Mouse (Mus musculus) heart, postnatal 10 days (tissue): ENCODE results near the gene Fcrl5. TPM values are rescaled to one million over a fixed set of nuclear protein-coding genes. Genes with fewer than 3 reads are reported as not detected.
"Not testable (repeated sequence)": the region's sequence is repeated elsewhere in the genome, so short reads cannot be mapped to it uniquely, and the experiment has no call there.

ENCODE experiments used
- DNase-seq, 2 experiments: peaks; one replicate each; pipeline ENCODE4 v3.0.0; 2021
- intact Hi-C: fragments of 180-260 bp; cut with DNase I; formaldehyde crosslinking; loops from one replicate; pipeline ENCODE4 v1.15.1; 2025
- total RNA-seq, 2 experiments: library from RNA; stranded (reverse); gene quantifications; 2 replicates each; pipeline ENCODE4 v1.2.3; 2021

Gene Fcrl5
- total RNA-seq: not detected

GRCm38 (mm10) chr3:87435479-87435878 is at the start of gene Fcrl5:
Gene Fcrl5 (plus strand): TSS chr3:87435773.
- intact Hi-C loops: no loop called here
- no peak for DNase-seq

- DNase-seq: peak; percentile 49 to 57
- intact Hi-C loops: no loop called here
Observed at GRCm38 (mm10) chr3:87390935-87391334, 44.6 kb upstream of the Fcrl5 start.

GRCm38 (mm10) chr3:87398809-87399208 is 36.8 kb upstream of the Fcrl5 start:
- intact Hi-C loops: no loop called here
- DNase-seq: no peak

GRCm38 (mm10) chr3:87399906-87400305 is 35.7 kb upstream of the Fcrl5 start:
- intact Hi-C loops: no loop called here
- no peak for DNase-seq

- intact Hi-C loops: no loop called here
- no peak for DNase-seq
Observed at GRCm38 (mm10) chr3:87401321-87401720, 34.3 kb upstream of the Fcrl5 start.

GRCm38 (mm10) chr3:87408171-87408570 is 27.4 kb upstream of the Fcrl5 start:
- intact Hi-C loops: loop anchor here (5.0 kb wide), 1 partner anchor 166 kb away; no protein-coding TSS in a partner anchor
- DNase-seq: peak; percentile 13 to 19

GRCm38 (mm10) chr3:87409196-87409935 is 26.2 kb upstream of the Fcrl5 start:
- DNase-seq: peak in 1 of 2 experiments; percentile 9
- intact Hi-C loops: loop anchor here (1.0 to 5.0 kb wide), 2 partner anchors 153 to 167 kb away; no protein-coding TSS in a partner anchor

- intact Hi-C loops: loop anchor here (1.0 kb wide), 1 partner anchor 89 kb away; no protein-coding TSS in a partner anchor
Observed at GRCm38 (mm10) chr3:87410605-87411004, 25.0 kb upstream of the Fcrl5 start.

GRCm38 (mm10) chr3:87411150-87411549 is 24.4 kb upstream of the Fcrl5 start:
- peak; percentile 29 to 49 for DNase-seq
- intact Hi-C loops: loop anchor here (1.0 kb wide), 1 partner anchor 88 kb away; no protein-coding TSS in a partner anchor

More at GRCm38 (mm10) chr3:87410605-87411004, 25.0 kb upstream of the Fcrl5 start:
- no peak for DNase-seq

GRCm38 (mm10) chr3:87420645-87421044 is 14.9 kb upstream of the Fcrl5 start:
- intact Hi-C loops: no loop called here
- no peak for DNase-seq

- DNase-seq: no peak
Observed at GRCm38 (mm10) chr3:87422386-87422910, 13.1 kb upstream of the Fcrl5 start.

GRCm38 (mm10) chr3:87440586-87440985 is 5.0 kb downstream of the Fcrl5 start:
- DNase-seq: no peak
- intact Hi-C loops: no loop called here

More at GRCm38 (mm10) chr3:87422386-87422910, 13.1 kb upstream of the Fcrl5 start:
- intact Hi-C loops: no loop called here

GRCm38 (mm10) chr3:87443968-87444367 is 8.4 kb downstream of the Fcrl5 start:
- DNase-seq: no peak
- intact Hi-C loops: no loop called here

- DNase-seq: no peak
- intact Hi-C loops: no loop called here
Observed at GRCm38 (mm10) chr3:87465454-87465853, 29.9 kb downstream of the Fcrl5 start.

GRCm38 (mm10) chr3:87467011-87467410 is 31.4 kb downstream of the Fcrl5 start:
- no peak for DNase-seq
- intact Hi-C loops: no loop called here

- no peak for DNase-seq
- intact Hi-C loops: no loop called here
Observed at GRCm38 (mm10) chr3:87467416-87467815, 31.8 kb downstream of the Fcrl5 start.

GRCm38 (mm10) chr3:87477948-87478347 is 42.4 kb downstream of the Fcrl5 start:
- DNase-seq, intact Hi-C loops: not testable (repeated sequence)

GRCm38 (mm10) chr3:87478596-87478995 is 43.0 kb downstream of the Fcrl5 start:
- DNase-seq, intact Hi-C loops: not testable (repeated sequence)

GRCm38 (mm10) chr3:87479230-87479629 is 43.7 kb downstream of the Fcrl5 start:
- intact Hi-C loops, DNase-seq: not testable (repeated sequence)

- intact Hi-C loops: no loop called here
- DNase-seq: no peak
Observed at GRCm38 (mm10) chr3:87487392-87487791, 51.8 kb downstream of the Fcrl5 start.

GRCm38 (mm10) chr3:87487911-87488310 is 52.3 kb downstream of the Fcrl5 start:
- intact Hi-C loops: no loop called here
- no peak for DNase-seq

GRCm38 (mm10) chr3:87498266-87498665 is 62.7 kb downstream of the Fcrl5 start:
- intact Hi-C loops: no loop called here
- no peak for DNase-seq
